Mouse (Mus musculus): Measurements from ENCODE around the gene Chil4. TPM values are rescaled to one million over a fixed set of nuclear protein-coding genes. Genes with fewer than 3 reads are reported as not detected.
"Not testable (repeated sequence)": the region's sequence is repeated elsewhere in the genome, so short reads cannot be mapped to it uniquely, and the experiment has no call there.

Chil4 gene
- total RNA-seq (2021): not detected
- long read RNA-seq, experiment 1: 0 reads
- long read RNA-seq, experiment 2: 0 reads

DNA sequence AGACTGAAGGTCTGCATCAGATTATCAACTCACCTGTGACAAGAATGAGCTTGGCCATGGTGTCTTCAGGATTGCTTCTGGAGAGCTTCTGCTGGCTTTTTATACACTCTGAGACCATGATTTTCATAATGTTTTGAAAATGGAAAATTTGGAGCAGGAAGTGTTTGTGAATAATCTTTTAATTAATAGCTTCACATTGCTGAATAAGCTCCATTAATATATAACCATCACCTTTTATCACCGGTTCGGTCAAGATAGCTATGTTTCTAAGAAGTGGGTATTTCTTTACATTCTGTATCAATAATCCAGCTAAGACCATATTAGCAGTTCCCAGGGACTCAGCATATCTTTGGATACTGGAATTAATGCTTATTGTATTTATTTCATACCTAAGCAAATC lies at the start of gene Chil4:
Gene Chil4 (minus strand): TSS at position 101 of the 400 bp plus-strand sequence.
- DNase-seq: no peak

DNA sequence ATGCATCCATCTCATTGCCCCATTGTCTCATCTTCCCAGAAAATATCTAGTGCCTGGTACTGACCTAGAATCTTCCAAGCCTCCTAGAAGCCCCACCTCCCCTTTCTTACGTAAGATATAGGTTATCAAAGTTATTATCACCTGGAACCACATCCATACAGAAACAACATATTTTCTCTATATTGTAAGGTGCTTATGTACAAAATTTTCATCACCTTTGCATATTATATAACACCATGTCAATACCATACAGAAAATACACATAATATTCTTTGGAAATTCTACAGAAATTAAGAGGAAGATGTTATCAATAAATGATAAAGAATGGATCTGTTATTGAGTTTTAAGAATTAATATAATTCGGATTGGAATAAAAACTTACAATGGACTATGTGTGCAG lies 46.5 kb upstream of the Chil4 start:
- DNase-seq: no peak

GRCm38 (mm10) chr3:106264854-106265253 lies 45.5 kb upstream of the Chil4 start:
- no peak for DNase-seq

- DNase-seq: not testable (repeated sequence)
Measured at GRCm38 (mm10) chr3:106257076-106257475, 37.8 kb upstream of the Chil4 start.

- no peak for DNase-seq
Measured at GRCm38 (mm10) chr3:106252719-106253118, 33.4 kb upstream of the Chil4 start.

DNA sequence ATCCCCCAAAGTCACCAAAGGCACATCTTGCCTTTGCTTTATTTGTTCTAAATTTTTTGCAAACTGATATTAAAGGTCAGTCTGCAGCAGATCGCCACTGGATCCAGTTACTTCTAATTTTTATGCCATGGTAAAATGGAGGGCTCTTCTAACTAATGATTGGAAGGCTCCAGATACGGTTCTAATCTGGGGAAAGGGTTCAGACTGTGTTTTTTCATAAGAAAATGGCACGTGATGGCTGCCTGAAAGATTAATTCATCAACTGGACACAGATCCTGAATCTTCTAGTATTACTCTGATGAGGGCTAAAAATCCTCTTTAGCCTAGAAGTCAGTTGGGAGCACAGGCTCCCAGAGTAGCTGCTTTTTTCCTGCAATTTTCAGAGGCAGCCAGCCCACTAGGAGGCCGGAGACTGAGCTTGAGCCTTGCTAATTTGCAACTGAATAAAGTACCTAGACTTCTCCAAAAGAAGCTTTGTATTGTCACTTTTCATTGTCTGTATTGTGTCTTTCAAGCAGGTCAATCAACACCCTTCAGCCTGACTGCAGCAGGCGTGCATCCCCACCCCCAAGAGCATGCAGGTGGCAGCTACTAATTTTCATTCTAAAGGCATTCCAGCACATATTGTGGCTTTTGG lies 31.6 kb upstream of the Chil4 start:
- DNase-seq: not testable (repeated sequence)

- not testable (repeated sequence) for DNase-seq
Measured at GRCm38 (mm10) chr3:106247369-106247768, 28.1 kb upstream of the Chil4 start.

- not testable (repeated sequence) for DNase-seq
Measured at GRCm38 (mm10) chr3:106240210-106240609, 20.9 kb upstream of the Chil4 start.

DNA sequence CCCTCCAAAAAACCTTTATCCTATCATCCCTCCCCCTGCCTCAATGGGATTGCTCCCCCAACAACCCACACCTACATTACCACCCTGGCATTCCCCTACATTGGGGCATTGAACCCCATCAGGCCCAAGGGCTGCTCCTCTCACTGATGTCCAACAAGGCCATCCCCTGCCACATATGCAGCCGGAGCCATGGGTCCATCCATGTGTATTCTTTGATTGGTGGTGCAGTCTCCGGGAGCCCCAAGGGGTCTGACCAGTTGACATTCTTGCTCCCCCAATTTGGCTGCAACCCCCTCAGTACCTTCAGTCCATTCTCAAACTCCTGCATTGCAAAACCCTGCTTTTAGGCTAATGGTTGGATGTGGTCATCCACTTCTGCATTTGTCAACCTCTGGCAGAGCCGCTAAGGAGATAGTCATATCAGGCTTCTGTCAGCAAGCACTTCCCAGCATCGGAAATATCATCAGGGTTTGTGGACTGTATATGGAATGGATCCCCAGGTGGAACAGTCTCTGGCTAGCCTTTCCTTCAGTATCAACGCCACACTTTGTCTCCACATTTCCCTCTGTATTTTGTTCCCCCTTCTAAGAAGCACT lies 20.0 kb upstream of the Chil4 start:
- no peak for DNase-seq

GRCm38 (mm10) chr3:106223391-106223790 lies 4.1 kb upstream of the Chil4 start:
- not testable (repeated sequence) for DNase-seq

DNA sequence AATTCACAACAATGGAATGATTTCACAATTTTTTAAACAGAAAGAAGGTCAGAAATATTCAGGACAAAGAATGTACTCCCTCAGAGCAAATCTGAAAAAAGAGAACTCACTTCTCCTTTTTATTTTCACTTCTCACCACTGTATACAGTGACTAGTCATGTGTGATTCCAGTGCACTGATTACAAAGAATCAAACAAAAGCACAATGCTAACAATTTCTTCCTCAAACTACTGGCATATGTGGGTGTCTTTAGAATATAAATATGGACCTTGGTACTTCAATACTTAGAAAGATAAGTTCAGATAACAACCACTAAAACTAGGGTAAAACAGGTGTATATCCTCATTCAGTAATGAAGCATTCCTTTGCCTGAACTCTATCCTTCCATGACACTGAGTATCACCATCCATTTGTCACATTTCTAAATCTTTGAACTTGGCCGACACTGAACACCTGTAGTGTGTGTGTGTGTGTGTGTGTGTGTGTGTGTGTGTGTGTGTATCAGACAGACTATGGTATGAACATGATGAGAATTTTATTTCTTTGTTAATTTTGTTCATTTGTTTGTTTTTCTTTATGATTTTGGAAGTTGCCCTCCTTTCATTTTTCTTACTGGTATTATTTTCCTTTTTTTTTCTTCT lies 2.4 kb upstream of the Chil4 start:
- DNase-seq: no peak

DNA sequence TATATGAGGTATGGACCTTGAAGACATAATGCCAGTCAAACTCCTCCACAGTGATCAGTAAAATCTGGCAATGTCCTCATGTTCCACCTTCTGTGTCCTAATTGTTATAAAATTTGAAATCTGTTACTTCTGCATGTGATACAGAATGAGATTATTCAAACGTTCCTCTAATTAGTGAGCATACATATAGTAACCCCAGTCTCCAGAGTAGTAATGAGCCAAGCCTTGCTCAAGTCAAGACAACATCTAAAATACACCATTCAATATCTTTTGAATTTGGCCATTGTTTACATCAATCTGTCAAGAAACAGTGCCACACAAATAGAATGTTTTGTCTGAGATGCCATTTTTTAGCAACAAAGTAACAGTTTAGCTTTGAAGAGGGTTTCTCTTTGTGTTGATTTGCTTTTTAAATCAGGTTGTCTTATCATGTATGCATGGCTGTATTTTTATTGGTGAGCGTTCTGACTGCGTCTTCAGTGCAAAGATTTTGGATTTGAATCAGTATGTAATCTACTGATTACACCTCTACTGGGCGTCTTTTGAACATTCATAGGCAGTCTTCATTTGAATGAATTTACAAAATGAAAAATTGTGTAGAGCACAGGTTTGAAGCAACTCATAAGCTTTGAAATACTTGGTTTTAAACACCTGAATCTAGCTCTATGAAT lies 888 bp downstream of the Chil4 start:
- DNase-seq: not testable (repeated sequence)

DNA sequence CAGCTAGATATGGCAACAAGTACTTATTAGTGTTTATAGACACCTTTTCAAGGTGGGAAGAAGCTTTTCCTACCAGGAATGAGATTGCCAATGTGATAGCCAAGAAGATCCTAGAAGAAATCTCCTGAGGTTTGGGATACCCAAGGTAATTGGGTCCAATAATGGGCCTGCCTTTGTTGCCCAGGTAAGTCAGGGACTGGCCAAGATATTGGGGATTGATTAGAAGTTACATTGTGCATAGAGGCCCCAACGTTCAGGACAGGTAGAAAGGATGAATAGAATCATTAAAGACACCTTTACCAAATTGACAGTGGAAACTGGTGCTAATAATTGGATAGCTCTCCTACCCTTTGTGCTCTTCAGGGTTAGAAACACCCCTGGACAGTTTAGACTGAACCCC lies 21.3 kb downstream of the Chil4 start:
- DNase-seq: not testable (repeated sequence)

DNA sequence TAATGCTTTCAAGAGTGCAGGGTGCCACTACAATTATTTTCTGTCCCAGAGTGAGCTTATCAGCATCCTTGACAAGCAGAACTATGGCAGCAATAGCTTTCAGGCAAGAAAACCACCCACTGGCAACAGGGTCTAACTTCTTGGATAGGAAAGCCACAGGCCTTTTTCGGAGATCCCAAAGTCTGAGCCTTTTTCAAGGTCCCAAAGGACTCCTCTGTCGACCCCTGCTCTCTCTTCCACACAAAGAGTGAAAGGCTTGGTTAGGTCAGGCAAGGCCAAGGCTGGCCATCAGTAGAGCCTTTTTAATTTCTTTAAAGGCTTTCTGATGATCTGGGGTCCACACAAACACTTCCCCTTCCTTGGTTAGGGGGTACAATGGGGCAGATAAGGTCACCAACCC lies 22.1 kb downstream of the Chil4 start:
- not testable (repeated sequence) for DNase-seq

GRCm38 (mm10) chr3:106196276-106196675 lies 23.0 kb downstream of the Chil4 start:
- DNase-seq: no peak

DNA sequence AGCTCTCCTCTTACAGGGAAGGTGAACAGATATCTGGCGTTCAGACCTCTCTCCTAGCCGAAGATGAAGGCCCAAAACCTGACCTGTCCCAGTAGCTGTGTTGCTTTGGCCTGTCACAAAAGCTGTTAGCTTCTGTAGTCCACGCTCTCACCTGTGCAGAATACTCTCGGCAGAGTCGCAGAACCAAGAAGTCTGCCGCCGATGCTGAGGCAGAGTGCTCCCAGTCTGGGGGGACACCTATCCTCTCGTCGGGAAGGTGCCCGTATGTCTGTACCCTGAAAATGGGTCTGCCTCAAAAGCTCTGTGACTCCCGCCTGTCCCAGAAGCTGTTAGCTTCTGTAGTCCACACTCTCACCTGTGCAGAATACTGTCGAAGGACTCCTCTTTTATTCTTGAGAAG lies 23.8 kb downstream of the Chil4 start:
- no peak for DNase-seq

- DNase-seq: no peak
Measured at GRCm38 (mm10) chr3:106187991-106188390, 31.3 kb downstream of the Chil4 start.

- DNase-seq: no peak
Measured at GRCm38 (mm10) chr3:106177509-106178189, 41.7 kb downstream of the Chil4 start.

- not testable (repeated sequence) for DNase-seq
Measured at GRCm38 (mm10) chr3:106174971-106175370, 44.3 kb downstream of the Chil4 start.

DNA sequence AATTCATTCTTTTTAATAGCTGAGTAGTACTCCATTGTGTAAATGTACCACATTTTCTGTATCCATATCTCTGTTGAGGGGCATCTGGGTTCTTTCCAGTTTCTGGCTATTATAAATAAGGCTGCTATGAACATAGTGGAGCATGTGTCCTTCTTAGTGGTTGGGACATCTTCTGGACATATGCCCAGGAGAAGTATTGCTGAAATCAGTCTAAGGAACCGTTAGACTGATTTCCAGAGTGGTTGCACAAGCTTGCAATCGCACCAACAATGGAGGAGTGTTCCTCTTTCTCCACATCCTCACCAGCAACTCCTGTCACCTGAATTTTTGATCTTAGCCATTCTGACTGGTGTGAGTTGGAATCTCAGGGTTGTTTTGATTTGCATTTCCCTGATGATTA lies 46.8 kb downstream of the Chil4 start:
- not testable (repeated sequence) for DNase-seq

- DNase-seq: no peak
Measured at GRCm38 (mm10) chr3:106171135-106171731, 48.1 kb downstream of the Chil4 start.

- DNase-seq: peak in 1 of 2 experiments; percentile 23
Measured at GRCm38 (mm10) chr3:106170522-106171053, 48.7 kb downstream of the Chil4 start.

Data from heart, adult 18-20 months (tissue).